Mouse (Mus musculus) left cerebral cortex, adult 9 months (tissue): ENCODE results near the gene Trnp1.
A peak's percentile ranks its signal among the peaks of the same experiment; 100 is the strongest.

Experiments
- DNase-seq, 2 experiments: peaks; one replicate each; pipeline ENCODE4 v3.0.0; 2022; ENCODE audit warnings: low spot score in 2 of 2

Trnp1 gene

GRCm38 (mm10) chr4:133494867-133495266 lies 3.5 kb downstream of the Trnp1 start:
- DNase-seq = no peak

DNA sequence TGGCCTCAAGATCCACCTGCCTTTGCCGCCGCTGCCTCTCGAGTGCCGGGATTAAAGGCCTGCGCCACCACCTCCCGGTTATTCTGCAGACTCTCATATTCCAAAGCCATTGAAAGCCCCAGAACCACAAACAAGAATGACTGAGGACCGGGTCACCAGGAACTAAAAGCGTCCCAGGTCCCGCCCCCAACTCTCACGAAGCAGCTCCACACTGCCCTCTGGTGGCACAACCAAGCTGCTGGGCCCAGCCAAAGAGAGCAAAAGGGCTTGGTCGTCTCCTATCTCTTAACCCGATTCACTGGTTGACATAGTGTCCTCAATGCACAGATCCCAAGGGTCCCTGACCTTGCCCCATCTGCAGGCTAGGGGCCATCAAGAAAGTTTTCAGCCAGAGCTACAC lies 3.9 kb downstream of the Trnp1 start:
- DNase-seq = peak in 1 of 2 experiments; percentile 87

- no peak for DNase-seq
Observed at GRCm38 (mm10) chr4:133493895-133494294, 4.5 kb downstream of the Trnp1 start.

DNA sequence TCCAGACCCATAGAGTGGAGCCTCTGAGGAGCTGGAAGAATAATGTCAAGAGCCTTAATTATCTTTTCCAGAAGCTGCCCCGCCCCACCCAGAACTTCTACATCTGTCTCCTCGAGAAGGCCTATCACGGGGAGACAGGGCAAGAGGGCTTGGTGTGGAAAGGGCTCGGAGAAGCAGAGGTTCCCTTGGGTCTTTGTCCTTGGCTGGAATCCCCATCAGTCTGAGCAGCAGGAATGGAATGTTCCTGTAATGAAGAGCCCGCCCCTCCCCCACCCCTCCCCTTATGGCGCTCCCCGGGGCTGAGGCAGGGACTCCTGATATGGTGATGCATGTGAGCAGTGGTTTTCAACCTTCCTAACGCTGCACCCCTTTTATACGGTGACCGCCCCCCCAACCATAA lies 6.5 kb downstream of the Trnp1 start:
- DNase-seq = no peak

- DNase-seq = no peak
Observed at GRCm38 (mm10) chr4:133489489-133490245, 8.7 kb downstream of the Trnp1 start.

- no peak for DNase-seq
Observed at GRCm38 (mm10) chr4:133488619-133489392, 9.5 kb downstream of the Trnp1 start.

GRCm38 (mm10) chr4:133486673-133487357 lies 11.5 kb downstream of the Trnp1 start:
- DNase-seq = no peak

- DNase-seq = no peak
Observed at GRCm38 (mm10) chr4:133485691-133486425, 12.5 kb downstream of the Trnp1 start.

GRCm38 (mm10) chr4:133484266-133485025 lies 13.9 kb downstream of the Trnp1 start:
- peak in 1 of 2 experiments; percentile 48 for DNase-seq

DNA sequence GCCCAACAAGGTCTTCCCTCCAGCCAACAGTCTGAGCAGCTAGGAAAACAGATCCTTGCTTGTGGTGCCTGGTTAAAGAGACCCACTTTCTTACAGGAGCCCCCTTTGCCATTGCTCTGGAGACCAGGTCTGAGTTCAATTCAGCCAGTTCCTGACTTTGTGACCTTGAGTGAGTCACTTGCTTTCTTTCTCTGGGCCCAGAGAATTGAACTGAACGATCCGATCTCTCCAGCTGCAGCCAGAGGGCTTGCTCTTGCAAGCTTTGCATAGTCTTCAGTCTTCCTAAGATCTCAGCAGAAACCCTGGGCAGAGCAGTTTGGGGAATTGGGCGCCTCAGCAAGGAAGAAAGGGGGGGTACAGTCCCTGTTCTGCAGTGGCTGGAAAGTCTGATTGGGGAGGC lies 15.9 kb downstream of the Trnp1 start:
- DNase-seq = no peak

DNA sequence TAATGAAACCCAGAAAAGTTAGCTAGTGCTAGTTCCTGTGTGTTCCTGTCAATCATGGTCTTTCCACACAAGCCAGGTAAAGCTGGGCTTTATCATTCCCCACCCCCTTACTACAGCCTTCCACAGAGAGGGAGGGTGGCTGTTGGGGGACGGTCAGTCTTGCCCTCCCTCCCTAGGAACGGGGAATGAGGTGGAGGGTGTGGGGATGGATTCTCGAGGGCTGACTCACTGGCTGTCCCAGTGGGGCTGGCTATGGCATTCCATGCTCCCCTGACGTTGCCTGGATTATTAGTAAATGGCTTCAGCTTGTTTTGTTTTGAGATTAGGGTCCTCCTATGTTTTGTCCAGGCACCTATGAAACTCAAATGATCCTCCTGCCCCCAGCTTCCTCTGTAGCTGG lies 16.9 kb downstream of the Trnp1 start:
- no peak for DNase-seq

GRCm38 (mm10) chr4:133480754-133481153 lies 17.6 kb downstream of the Trnp1 start:
- no peak for DNase-seq

- DNase-seq = no peak
Observed at GRCm38 (mm10) chr4:133480185-133480537, 18.2 kb downstream of the Trnp1 start.

GRCm38 (mm10) chr4:133479458-133480184 lies 18.7 kb downstream of the Trnp1 start, which contains the start of gene Tent5b:
TSS of gene Tent5b (plus strand) at chr4:133480132.
- DNase-seq = peak; percentile 95 to 98

GRCm38 (mm10) chr4:133473833-133474232 lies 24.5 kb downstream of the Trnp1 start:
- DNase-seq = no peak

- DNase-seq = no peak
Observed at GRCm38 (mm10) chr4:133471135-133471821, 27.1 kb downstream of the Trnp1 start.

- no peak for DNase-seq
Observed at GRCm38 (mm10) chr4:133469122-133469521, 29.2 kb downstream of the Trnp1 start.

- peak; percentile 42 to 75 for DNase-seq
Observed at GRCm38 (mm10) chr4:133468080-133468479, 30.3 kb downstream of the Trnp1 start.

DNA sequence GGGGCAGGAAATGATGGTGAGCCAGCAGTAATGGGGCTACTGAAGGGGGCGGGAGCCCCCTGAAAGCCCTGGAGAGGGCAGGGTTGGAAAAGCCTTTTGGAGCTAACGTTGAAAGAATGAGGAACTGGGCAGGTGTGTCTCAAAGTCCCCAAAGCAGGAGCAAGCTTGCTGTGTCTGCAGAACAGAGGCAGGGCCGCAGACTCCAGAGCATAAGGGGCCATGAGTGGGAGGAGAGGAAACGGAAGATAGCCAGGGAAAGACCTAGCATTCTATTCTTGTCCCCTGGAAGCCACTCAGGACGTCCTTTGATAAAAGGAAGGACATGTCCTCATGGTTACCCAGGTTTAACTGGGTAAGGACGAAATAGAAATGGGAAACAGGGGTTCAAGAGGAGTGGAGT lies 35.2 kb downstream of the Trnp1 start:
- DNase-seq = no peak

GRCm38 (mm10) chr4:133461362-133461761 lies 37.0 kb downstream of the Trnp1 start:
- no peak for DNase-seq
